Mouse (Mus musculus) C2C12 (cell line): ENCODE data around the gene Olfr988.

Source experiments
- CTCF ChIP-seq: IDR thresholded peaks from one replicate; pipeline ENCODE4 v1.5.1; 2011; ENCODE audit not compliant: control insufficient read depth, insufficient read depth, insufficient read length
- MYOD1 ChIP-seq: IDR thresholded peaks from one replicate; pipeline ENCODE4 v1.6.1; 2011; ENCODE audit warnings: low read depth; ENCODE audit not compliant: control insufficient read depth, insufficient read length
- USF1 ChIP-seq: IDR thresholded peaks from one replicate; pipeline ENCODE4 v1.6.1; 2011; ENCODE audit warnings: low read depth, mild to moderate bottlenecking, control low read depth, moderate library complexity

DNA sequence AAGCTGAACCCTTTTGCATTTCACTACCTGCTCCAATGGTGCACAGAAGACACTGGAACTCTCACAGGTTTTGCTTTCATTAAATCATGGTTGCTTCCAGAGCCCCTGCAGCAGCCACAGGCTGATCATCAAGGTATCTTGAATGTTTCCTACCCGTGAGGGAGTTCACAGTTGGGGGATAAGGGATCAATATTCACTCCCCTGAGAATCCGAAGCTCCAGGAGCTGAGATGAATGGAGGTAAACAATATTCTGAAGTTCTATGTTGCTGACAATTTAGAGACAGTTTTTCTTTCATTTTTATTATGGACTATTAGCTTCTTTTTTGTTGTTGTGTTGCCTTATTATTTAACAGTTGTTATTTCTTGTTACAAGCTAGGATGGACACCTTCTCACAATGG lies 46.3 kb upstream of the Olfr988 start, which contains the start of gene Olfr992:
- TF ChIP-seq CTCF (no peak), USF1 (no peak), MYOD1 (no peak)
